Mouse (Mus musculus): Measurements from ENCODE around the gene Sez6l. TPM values are rescaled to one million over a fixed set of nuclear protein-coding genes. Genes with fewer than 3 reads are reported as not detected.

Gene Sez6l
- polyA plus RNA-seq, 1 experiment = not detected

DNA sequence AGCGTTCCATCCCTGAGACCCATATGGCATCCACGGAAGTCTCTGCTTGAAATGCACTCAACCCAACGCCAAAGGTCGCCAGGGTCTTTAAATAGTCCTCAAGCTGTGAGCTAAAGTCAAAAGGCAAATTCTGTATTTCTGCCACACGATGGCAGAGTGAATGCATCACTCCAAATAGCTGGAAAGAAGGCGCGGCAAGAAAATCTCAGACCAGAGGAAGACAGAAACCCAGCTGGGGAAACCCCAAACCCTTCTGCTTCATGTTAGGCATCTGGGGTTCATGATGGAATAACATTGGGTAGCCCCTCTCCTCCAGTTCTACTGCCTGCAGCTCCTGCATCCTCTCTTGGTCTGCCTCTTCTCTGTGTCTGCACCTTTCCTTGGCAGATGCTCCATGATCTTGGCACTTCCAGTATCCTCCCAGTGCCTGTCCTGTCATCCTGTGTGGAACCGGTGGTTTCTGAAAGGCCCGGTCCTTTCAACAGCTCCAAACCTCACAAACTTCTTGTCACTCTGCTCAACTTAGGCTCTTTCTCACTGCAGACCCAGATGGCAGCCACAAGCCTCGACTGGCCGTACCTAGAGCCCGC, 121.9 kb downstream of the Sez6l start:
- H3K27me3 ChIP-seq (ENCODE audit: control insufficient read depth) = no peaks in the 10 kb centered on the region; the same call in 1 of the 2 replicates
- H3K36me3 ChIP-seq (ENCODE audit: control insufficient read depth) = no peaks in the 10 kb centered on the region
- TF ChIP-seq TAL1 (IDR thresholded peaks at IDR 0.05; ENCODE audit: low read length) (no peak), GATA1 (IDR thresholded peaks at IDR 0.05; ENCODE audit: low read length) (no peak)
- H3K4me1 ChIP-seq (ENCODE audit: control insufficient read depth) = no peaks in the 10 kb centered on the region
- no peaks in the 10 kb centered on the region for H3K9me3 ChIP-seq (ENCODE audit: control insufficient read depth, low read length)
- H3K4me3 ChIP-seq (replicated peaks) = no peak overlapping the region

DNA sequence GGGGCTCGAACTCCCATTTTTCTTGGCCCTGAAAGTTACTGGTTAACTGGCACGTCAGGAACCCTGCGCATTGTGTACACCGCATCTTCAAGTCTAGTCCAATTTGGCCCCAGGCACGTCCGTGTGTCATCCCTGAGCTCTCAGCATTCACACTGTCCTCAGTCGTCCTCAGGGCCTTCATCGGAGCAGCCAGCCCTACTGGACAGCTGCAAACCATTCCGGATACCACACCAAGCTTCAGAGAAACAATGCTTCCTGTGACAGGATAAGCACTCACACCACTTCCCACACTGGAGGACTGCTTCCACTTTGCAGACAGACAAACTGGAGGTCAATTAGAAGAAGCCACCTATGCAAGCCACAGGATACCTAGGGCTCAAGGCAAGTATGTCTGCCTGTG, 123.9 kb downstream of the Sez6l start:
- Histone ChIP-seq H3K4me3 (replicated peaks) (no peak overlapping the region), H3K27me3 (ENCODE audit: control insufficient read depth) (no peaks in the 10 kb centered on the region; the same call in 1 of the 2 replicates), H3K4me1 (ENCODE audit: control insufficient read depth) (no peaks in the 10 kb centered on the region), H3K36me3 (ENCODE audit: control insufficient read depth) (no peaks in the 10 kb centered on the region), H3K9me3 (ENCODE audit: control insufficient read depth, low read length) (no peaks in the 10 kb centered on the region)
- TF ChIP-seq TAL1 (IDR thresholded peaks at IDR 0.05; ENCODE audit: low read length) (no peak), GATA1 (IDR thresholded peaks at IDR 0.05; ENCODE audit: low read length) (no peak)

DNA sequence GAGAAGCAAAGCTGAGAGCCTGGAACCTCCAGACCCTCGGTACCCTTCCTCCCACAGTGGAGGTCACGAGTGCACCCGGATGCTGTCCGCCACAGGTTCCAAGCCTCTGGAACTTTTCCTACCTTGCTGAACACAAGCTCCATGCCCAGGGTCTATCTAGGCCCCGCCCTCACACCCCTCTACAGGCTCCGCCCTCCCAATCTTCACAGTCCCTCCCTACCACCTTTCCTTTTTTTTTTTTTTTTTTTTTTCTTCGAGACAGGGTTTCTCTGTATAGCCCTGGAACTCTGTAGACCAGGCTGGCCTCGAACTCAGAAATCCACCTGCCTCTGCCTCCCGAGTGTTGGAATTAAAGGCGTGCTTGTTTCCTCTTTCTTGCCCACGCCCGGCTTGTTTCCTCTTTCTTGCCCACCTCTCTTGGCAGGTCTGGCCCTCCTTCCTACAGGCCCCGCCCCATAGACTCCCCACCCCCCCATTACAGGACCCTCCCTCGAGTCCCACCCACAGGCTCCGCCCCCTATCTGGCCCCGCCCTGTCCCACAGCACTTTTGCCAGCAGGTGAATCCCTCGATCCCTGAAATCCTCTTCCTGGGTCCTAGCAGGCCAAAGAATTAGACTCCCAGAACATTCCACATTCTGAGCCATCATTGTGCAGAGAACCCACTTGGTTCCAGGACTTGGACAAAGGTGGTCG, 128.1 kb downstream of the Sez6l start, which contains the start of gene Gm6588:
Gene Gm6588, plus strand, starts transcription at position 680 of the 694 bp plus-strand sequence.
- Histone ChIP-seq H3K4me3 (replicated peaks) (no peak within 1 kb of the TSS), H3K4me1 (ENCODE audit: control insufficient read depth) (no peaks in the 10 kb centered on the region), H3K36me3 (ENCODE audit: control insufficient read depth) (no peaks in the 10 kb centered on the region), H3K9me3 (ENCODE audit: control insufficient read depth, low read length) (no peaks in the 10 kb centered on the region), H3K27me3 (ENCODE audit: control insufficient read depth) (no peaks in the 10 kb centered on the region; the same call in 1 of the 2 replicates)
- no peak for TF ChIP-seq TAL1 (IDR thresholded peaks at IDR 0.05; ENCODE audit: low read length)
- TF ChIP-seq GATA1 (IDR thresholded peaks at IDR 0.05; ENCODE audit: low read length) = no peak

DNA sequence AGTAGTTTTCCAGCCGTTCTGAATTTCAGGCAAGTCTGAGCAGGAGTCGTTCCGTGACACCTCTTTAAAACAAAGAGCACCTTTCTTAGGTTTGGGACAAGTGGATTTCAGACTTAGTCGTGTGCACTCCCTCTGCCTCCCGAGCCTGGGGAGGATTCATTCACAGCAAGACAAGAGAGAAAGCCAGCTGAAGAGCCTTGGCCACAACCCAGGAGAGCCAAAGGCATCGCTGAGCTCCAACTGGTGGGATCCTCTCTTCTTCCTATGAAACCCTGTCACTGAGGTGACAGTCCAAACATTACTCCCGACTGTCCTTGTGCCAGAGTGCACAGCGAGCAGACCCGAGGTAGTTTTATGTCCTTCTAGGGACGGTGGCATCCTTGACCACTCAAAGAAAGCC, 138.4 kb downstream of the Sez6l start:
- Histone ChIP-seq H3K36me3 (ENCODE audit: control insufficient read depth) (no peaks in the 10 kb centered on the region), H3K4me1 (ENCODE audit: control insufficient read depth) (no peaks in the 10 kb centered on the region), H3K9me3 (ENCODE audit: control insufficient read depth, low read length) (no peaks in the 10 kb centered on the region), H3K27me3 (ENCODE audit: control insufficient read depth) (no peaks in the 10 kb centered on the region), H3K4me3 (replicated peaks) (no peak overlapping the region)
- no peak for TF ChIP-seq TAL1 (IDR thresholded peaks at IDR 0.05; ENCODE audit: low read length)
- no peak for TF ChIP-seq GATA1 (IDR thresholded peaks at IDR 0.05; ENCODE audit: low read length)

DNA sequence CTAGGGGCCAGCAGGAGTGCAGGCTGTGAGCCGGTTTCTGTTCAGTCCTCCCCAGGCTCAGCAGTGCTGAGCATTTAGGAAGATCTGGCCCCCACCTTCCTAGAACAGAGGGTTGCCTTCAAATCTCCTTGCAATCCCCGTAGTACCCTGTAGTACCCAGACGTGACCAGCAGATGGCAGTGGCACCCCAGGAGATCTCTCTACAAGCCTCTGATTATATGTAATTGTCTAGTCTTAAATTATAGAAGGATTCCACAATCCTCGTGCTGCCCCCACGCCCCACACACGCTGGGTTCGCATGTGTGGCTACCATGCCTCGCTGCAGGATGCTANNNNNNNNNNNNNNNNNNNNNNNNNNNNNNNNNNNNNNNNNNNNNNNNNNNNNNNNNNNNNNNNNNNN, 144.0 kb downstream of the Sez6l start:
- TF ChIP-seq GATA1 (IDR thresholded peaks at IDR 0.05; ENCODE audit: low read length) (no peak), TAL1 (IDR thresholded peaks at IDR 0.05; ENCODE audit: low read length) (no peak)
- Histone ChIP-seq H3K9me3 (ENCODE audit: control insufficient read depth, low read length) (no peaks in the 10 kb centered on the region), H3K4me3 (replicated peaks) (no peak overlapping the region), H3K27me3 (ENCODE audit: control insufficient read depth) (peaks cover 10% of the 10 kb centered on the region), H3K36me3 (ENCODE audit: control insufficient read depth) (no peaks in the 10 kb centered on the region), H3K4me1 (ENCODE audit: control insufficient read depth) (no peaks in the 10 kb centered on the region)

DNA sequence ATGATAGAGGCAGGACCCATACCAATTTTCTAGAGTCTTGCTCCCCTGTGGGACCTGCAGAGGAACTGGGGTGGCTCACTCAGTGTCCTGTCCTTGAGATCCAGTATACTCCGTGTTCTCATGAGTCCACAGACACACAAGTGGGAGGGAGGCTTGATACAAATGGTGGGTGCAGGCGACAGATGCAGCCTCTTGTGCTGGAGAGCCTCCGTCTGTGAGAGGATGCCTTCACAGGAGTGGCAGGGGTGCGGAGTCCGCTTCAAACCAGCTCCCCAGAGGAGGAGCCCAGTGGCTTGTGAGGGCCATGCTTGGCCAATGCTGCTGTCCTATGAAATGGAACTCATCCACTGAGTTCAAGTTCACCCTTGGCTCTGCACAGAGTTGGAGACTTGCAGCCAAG, 145.0 kb downstream of the Sez6l start:
- Histone ChIP-seq H3K4me3 (replicated peaks) (no peak overlapping the region), H3K9me3 (ENCODE audit: control insufficient read depth, low read length) (no peaks in the 10 kb centered on the region), H3K4me1 (ENCODE audit: control insufficient read depth) (no peaks in the 10 kb centered on the region), H3K36me3 (ENCODE audit: control insufficient read depth) (no peaks in the 10 kb centered on the region), H3K27me3 (ENCODE audit: control insufficient read depth) (peaks cover 10% of the 10 kb centered on the region)
- no peak for TF ChIP-seq GATA1 (IDR thresholded peaks at IDR 0.05; ENCODE audit: low read length)
- no peak for TF ChIP-seq TAL1 (IDR thresholded peaks at IDR 0.05; ENCODE audit: low read length)

DNA sequence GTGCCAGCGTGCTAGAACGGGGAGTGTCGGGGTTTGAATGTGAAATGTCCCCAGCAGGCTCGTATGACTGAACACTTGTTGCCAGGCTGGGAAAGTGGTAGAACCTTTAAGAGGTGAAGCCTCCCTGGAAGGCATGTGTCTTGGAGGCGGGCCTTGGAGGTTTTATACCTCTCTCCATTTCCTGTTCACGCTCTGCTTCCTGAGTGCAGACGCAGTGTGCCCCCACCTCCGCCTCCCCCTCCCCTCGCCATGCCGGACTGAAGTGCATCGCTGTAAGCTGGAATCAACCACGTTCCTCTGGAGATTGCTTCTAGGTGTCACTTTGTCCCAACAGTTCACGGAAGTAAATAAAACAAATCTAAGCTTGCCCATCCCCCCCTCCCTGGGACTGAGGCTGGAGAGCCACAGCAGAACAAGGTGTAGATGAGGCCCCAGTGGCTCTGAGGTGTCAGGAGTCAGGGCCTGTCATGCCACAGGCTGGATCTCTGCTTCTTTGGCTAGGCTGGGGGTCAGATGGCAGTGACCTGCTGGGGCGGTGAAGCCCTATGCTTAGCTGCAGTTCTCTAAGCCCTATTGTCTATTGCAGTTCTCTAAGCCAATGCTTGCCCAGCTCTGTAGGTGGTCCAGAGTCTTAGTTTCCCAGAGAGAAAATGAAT, 145.7 kb downstream of the Sez6l start:
- H3K36me3 ChIP-seq (ENCODE audit: control insufficient read depth) = no peaks in the 10 kb centered on the region
- no peak overlapping the region for H3K4me3 ChIP-seq (replicated peaks)
- no peaks in the 10 kb centered on the region for H3K4me1 ChIP-seq (ENCODE audit: control insufficient read depth)
- peaks cover 10% of the 10 kb centered on the region for H3K27me3 ChIP-seq (ENCODE audit: control insufficient read depth)
- no peak for TF ChIP-seq GATA1 (IDR thresholded peaks at IDR 0.05; ENCODE audit: low read length)
- TF ChIP-seq TAL1 (IDR thresholded peaks at IDR 0.05; ENCODE audit: low read length) = no peak
- H3K9me3 ChIP-seq (ENCODE audit: control insufficient read depth, low read length) = no peaks in the 10 kb centered on the region

DNA sequence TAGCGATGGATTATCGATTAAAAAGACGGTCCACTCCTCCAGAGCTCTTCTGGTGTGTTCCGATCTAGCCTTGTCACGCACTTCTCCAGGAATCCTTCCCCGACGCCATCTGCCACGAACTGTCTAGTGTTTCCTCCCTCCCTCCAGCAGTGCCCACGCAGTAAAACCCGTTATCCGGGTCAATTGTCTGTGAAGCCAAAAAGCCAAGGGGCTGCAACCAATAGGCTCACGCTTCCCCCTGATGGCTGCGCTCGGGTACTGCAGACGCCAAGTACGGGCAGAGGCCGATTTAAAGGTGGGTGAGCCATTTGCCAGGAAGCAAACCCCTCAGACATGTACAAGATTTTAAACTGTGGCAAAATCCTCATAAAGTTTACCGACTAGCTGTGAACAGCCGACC, 148.0 kb downstream of the Sez6l start:
- Histone ChIP-seq H3K36me3 (ENCODE audit: control insufficient read depth) (no peaks in the 10 kb centered on the region), H3K9me3 (ENCODE audit: control insufficient read depth, low read length) (no peaks in the 10 kb centered on the region), H3K4me3 (replicated peaks) (no peak overlapping the region), H3K4me1 (ENCODE audit: control insufficient read depth) (no peaks in the 10 kb centered on the region), H3K27me3 (ENCODE audit: control insufficient read depth) (peaks cover 18% of the 10 kb centered on the region)
- TF ChIP-seq GATA1 (IDR thresholded peaks at IDR 0.05; ENCODE audit: low read length) (no peak), TAL1 (IDR thresholded peaks at IDR 0.05; ENCODE audit: low read length) (no peak)

DNA sequence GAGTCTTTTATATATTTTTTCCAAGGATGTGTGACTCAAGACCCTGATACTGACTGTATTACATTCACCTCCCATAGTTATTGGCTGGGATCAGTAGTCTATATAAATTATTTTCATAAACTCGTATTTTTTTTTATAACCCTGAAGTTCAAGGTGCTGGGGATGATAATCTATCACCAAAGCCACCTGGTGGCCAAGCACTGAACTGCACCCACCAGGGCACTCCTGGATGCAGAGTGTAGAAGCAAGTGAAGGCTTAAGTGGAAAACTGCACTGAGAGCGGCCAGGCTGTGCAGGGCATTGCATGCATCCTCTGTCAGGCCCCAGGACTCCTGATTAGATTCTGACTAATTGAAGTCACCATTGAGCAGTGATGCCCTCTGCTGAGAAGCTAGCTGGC, 149.7 kb downstream of the Sez6l start:
- peaks cover 22% of the 10 kb centered on the region for H3K27me3 ChIP-seq (ENCODE audit: control insufficient read depth)
- H3K9me3 ChIP-seq (ENCODE audit: control insufficient read depth, low read length) = no peaks in the 10 kb centered on the region
- H3K4me1 ChIP-seq (ENCODE audit: control insufficient read depth) = no peaks in the 10 kb centered on the region

More for the DNA sequence above, 149.7 kb downstream of the Sez6l start:
- Histone ChIP-seq H3K4me3 (replicated peaks) (no peak overlapping the region), H3K36me3 (ENCODE audit: control insufficient read depth) (no peaks in the 10 kb centered on the region)
- TF ChIP-seq GATA1 (IDR thresholded peaks at IDR 0.05; ENCODE audit: low read length) = no peak
- TF ChIP-seq TAL1 (IDR thresholded peaks at IDR 0.05; ENCODE audit: low read length) = no peak
